Mouse (Mus musculus) limb, embryonic 13.5 days (tissue): ENCODE measurements around the gene Sh3yl1. TPM values are rescaled to one million over a fixed set of nuclear protein-coding genes. Genes with fewer than 3 reads are reported as not detected.

ENCODE experiments used
- ATAC-seq: fragments of 200-750 bp; cut with Nextera tagmentation; 2 replicates; pipeline ENCODE4 v1.8.0; 2017; ENCODE audit warnings: low read depth, moderate number of reproducible peaks, moderate TSS enrichment; ENCODE audit not compliant: low FRiP score
- H3K27ac ChIP-seq: fragments of 300-500 bp; sonication (generic); 2 replicates; pipeline ENCODE4 v1.5.1; 2015; ENCODE audit warnings: inconsistent platforms, mild to moderate bottlenecking, moderate library complexity
- H3K27me3 ChIP-seq: fragments of 300-500 bp; sonication (generic); 2 replicates; pipeline ENCODE4 v1.6.1; 2015; ENCODE audit warnings: mild to moderate bottlenecking, inconsistent platforms
- H3K36me3 ChIP-seq: fragments of 300-500 bp; sonication (generic); 2 replicates; pipeline ENCODE4 v1.6.1; 2015; ENCODE audit warnings: inconsistent platforms, mild to moderate bottlenecking, moderate library complexity
- H3K4me1 ChIP-seq: fragments of 300-500 bp; sonication (generic); 2 replicates; pipeline ENCODE4 v1.6.1; 2015; ENCODE audit warnings: inconsistent platforms
- H3K4me2 ChIP-seq: fragments of 300-500 bp; sonication (generic); replicated peaks from 2 replicates; pipeline ENCODE4 v1.6.1; 2015; ENCODE audit warnings: inconsistent platforms, mild to moderate bottlenecking, moderate library complexity
- H3K4me3 ChIP-seq: fragments of 300-500 bp; sonication (generic); 2 replicates; pipeline ENCODE4 v1.5.1; 2015; ENCODE audit warnings: moderate library complexity, mild to moderate bottlenecking, inconsistent platforms
- H3K9ac ChIP-seq: fragments of 300-500 bp; sonication (generic); 2 replicates; pipeline ENCODE4 v1.6.1; 2015; ENCODE audit warnings: mild to moderate bottlenecking, inconsistent platforms
- H3K9me3 ChIP-seq: fragments of 300-500 bp; sonication (generic); 2 replicates; pipeline ENCODE4 v1.6.1; 2016; ENCODE audit warnings: inconsistent platforms
- WGBS: fragments of 180-500 bp; shearing (Covaris S2); methylation state at CpG from one replicate; pipeline ENCODE4 v1.1.7; 2015; 5-methylcytosine and 5-hydroxymethylcytosine counted together
- polyA plus RNA-seq: library from polyadenylated mRNA; unstranded; fragments of >200 nt; fragmentation: Nextera tagmentation; extraction: Ambion mirVana; gene quantifications from 2 replicates; pipeline ENCODE4 v1.2.1, GENCODE M21; 2015

Gene Sh3yl1
- polyA plus RNA-seq, result 14.5 TPM in 2 replicates

DNA sequence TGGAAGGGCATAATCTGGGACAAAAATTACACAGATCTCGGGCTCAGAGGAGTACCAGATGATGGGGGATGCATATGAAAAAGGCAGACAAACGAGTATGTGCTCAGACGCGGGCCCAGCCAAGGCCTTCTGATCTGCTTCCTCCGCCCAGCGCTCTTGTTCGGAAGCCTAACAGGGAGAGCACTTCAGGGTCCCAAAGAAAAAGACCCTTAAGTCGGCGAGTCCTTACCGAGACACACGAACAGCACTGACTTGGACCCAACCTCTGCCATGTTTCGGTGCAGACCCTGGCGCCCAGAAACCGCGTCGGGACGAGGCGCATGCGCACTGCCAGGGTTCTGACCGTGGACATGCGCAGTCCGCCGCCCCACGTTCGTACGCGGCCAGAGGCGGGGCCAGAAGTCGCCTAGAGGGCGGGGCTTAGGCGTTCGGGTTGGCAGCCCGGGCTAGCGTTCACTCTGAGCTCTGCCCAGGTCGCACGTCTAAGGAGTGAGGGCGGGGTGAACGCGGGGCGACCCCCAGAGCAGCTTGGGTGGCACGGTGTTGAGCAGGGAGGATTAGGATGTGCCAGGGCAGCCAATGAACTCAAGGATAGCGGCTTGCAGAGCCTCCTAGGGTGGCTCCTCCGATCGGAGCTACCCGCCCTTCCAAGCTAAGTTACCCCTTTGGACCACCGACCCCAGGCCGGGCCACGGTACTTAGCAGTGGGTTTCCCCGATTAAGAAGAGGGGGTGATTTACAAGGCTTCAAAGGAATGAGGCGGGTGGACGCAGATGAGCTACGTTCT lies at the start of gene Sh3yl1, which contains the start of gene Acp1:
TSS of gene Sh3yl1 (plus strand) at position 408 of the 787 bp plus-strand sequence.
TSS of gene Acp1 (minus strand) at position 329 of the 787 bp plus-strand sequence.
- H3K27me3 ChIP-seq, result no peaks in the 10 kb centered on the region
- H3K9me3 ChIP-seq, result no peaks in the 10 kb centered on the region
- under 1% methylated on average over 52 of the region's 52 CpGs for WGBS
- peak within 1 kb of the TSS; percentile 69 for H3K4me3 ChIP-seq
- peak within 1 kb of the TSS; percentile 85 for H3K9ac ChIP-seq
- peak; percentile 98 for ATAC-seq
- peaks cover 7% of the 10 kb centered on the region; the same call in 1 of the 2 replicates for H3K36me3 ChIP-seq
- peaks cover 22% of the 10 kb centered on the region for H3K4me1 ChIP-seq
- H3K27ac ChIP-seq, result peak within 1 kb of the TSS; percentile 11; the same call in 1 of the 2 replicates
- H3K4me2 ChIP-seq, result peak within 1 kb of the TSS; percentile 93

DNA sequence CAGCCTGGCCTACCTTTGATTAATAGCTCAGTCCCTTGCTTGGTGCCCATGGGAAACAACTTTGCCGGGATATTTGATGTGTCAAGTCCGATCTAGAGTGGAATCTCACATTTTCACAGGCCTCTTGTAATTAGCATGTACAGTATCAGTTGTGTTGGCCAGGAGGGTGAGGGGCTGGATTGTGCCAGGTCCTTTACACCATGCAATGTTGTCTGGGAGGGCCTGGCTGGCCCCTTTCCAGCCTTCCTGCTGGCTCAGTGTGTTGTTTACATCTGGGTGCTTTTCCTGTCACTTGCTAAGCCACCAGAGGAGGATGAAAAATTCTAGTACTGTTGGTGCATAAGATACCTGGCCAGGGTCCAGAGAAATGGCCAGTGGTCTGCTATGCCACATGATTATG lies 47.1 kb upstream of the Sh3yl1 start:
- H3K9ac ChIP-seq, result no peak overlapping the region
- no peaks in the 10 kb centered on the region for H3K27me3 ChIP-seq
- no peak for ATAC-seq
- H3K9me3 ChIP-seq, result no peaks in the 10 kb centered on the region
- H3K27ac ChIP-seq, result no peak overlapping the region
- no peak overlapping the region for H3K4me2 ChIP-seq
- no peaks in the 10 kb centered on the region for H3K36me3 ChIP-seq
- 79% methylated on average over 2 of the region's 2 CpGs for WGBS
- no peak overlapping the region for H3K4me3 ChIP-seq
- H3K4me1 ChIP-seq, result no peaks in the 10 kb centered on the region

DNA sequence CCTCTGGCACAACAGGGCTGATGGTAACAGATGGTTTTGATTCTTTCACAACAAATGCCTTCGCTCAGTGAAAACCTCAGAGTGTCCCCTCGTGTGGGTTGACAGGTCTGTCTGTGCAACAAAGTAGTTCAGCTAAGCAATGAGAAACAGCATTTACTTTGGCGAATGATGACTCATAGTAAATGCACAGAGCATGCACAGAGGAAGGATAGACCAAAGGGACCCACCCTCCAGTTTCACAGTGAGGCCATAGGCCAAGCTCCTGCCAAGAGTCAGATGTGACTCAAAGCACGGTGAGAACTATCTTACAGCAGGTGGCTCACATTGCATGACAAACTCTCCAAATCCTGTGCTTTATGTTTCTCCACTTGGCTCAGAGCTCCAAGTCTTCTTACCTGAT lies 45.7 kb upstream of the Sh3yl1 start:
- no peak for ATAC-seq
- 56% methylated on average over 4 of the region's 4 CpGs for WGBS
- Histone ChIP-seq H3K9ac (no peak overlapping the region), H3K4me1 (no peaks in the 10 kb centered on the region), H3K9me3 (no peaks in the 10 kb centered on the region), H3K36me3 (no peaks in the 10 kb centered on the region), H3K27ac (no peak overlapping the region), H3K4me3 (no peak overlapping the region), H3K4me2 (no peak overlapping the region), H3K27me3 (no peaks in the 10 kb centered on the region)

DNA sequence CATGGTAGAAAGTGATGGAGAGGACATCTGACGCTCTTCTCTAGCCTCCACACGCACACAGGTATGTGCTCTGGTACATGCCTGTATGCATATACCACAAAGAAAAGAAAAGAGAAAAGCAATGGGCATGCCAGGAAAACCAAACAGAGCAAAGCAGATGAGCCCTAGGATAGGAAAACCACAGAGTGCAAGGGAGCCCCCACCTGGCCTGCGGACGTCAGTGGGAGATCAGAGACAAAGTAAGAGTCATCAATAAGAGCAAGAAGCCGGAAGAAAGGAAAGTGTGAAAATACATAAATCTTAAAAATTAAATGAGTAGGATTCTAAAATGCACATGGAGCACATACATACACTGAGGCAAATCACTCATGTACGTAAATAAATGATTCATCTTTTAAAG lies 32.0 kb upstream of the Sh3yl1 start:
- H3K9me3 ChIP-seq, result no peaks in the 10 kb centered on the region
- H3K4me1 ChIP-seq, result peaks cover 10% of the 10 kb centered on the region
- no peak overlapping the region for H3K4me3 ChIP-seq
- no peak overlapping the region for H3K27ac ChIP-seq
- no peak overlapping the region for H3K9ac ChIP-seq
- peaks cover 34% of the 10 kb centered on the region for H3K27me3 ChIP-seq
- no peak overlapping the region for H3K4me2 ChIP-seq
- 74% methylated on average over 6 of the region's 6 CpGs for WGBS
- no peaks in the 10 kb centered on the region for H3K36me3 ChIP-seq
- no peak for ATAC-seq

DNA sequence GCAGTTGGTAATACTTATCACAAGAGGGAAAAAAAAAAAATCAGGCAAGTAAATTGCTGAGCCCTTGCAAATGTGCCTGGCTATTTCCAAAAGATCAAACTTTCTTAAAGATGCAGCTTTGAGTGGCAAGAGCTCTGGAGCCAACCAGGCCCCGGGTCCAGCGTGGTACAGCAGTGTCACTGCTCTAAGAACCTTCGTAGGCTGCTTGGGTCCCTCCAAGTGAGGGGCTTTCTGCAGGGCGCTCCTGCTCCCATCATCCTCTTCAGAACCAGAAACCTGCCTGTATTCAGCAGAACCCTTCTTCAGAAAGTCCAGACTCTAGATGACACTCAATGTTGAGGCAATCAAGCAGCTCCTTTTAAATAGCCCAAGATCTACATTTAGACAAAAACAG lies 27.9 kb upstream of the Sh3yl1 start:
- Histone ChIP-seq H3K9me3 (no peaks in the 10 kb centered on the region), H3K36me3 (no peaks in the 10 kb centered on the region), H3K4me2 (peak overlapping the region; percentile 99), H3K4me1 (peaks cover 14% of the 10 kb centered on the region), H3K9ac (peak overlapping the region; percentile 66; the same call in 1 of the 2 replicates), H3K27ac (no peak overlapping the region), H3K27me3 (peaks cover 67% of the 10 kb centered on the region), H3K4me3 (peak overlapping the region; percentile 56)
- no peak for ATAC-seq
- WGBS, result 23% methylated on average over 4 of the region's 4 CpGs

DNA sequence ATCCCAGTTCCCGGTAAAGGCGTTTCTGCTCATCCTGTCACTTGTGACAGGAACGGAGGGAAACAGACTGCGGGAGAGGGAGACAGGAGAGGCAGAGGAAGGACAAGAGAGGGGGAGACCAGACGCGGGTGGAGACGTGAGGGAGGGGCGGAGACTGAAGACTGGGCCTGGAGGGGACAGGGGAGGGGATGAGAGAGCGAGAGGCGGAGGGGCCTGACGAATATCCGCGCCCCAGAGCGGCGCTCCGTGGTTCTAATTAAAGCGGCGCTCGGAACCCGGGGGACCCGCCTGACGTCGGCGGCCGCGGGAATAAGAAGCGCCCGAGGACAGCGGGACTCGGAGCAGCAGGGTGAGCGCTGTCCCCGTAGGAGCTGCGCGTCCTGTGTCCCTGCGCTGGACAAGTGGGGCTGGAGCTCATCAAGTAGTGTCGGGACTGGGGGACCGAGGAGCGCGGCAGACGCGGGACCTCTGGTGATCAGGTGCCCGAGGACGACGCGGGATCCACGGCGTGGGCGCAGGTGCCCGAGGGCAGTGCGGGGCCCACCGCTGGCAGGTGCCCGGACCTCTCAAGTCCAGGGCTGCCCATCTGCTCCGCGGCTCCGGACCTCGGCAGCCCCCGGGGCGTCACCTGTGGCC lies 27.4 kb upstream of the Sh3yl1 start, which contains the start of gene Alkal2:
TSS of gene Alkal2 (plus strand) at position 337 of the 636 bp plus-strand sequence.
- 0% methylated on average over 56 of the region's 58 CpGs for WGBS
- H3K9me3 ChIP-seq, result no peaks in the 10 kb centered on the region
- peaks cover 67% of the 10 kb centered on the region for H3K27me3 ChIP-seq
- H3K4me1 ChIP-seq, result peaks cover 14% of the 10 kb centered on the region
- H3K9ac ChIP-seq, result peak within 1 kb of the TSS; percentile 66
- no peaks in the 10 kb centered on the region for H3K36me3 ChIP-seq
- peak within 1 kb of the TSS; percentile 56 for H3K4me3 ChIP-seq
- H3K27ac ChIP-seq, result no peak within 1 kb of the TSS
- H3K4me2 ChIP-seq, result peak within 1 kb of the TSS; percentile 99
- peak; percentile 40; the same call in 1 of the 2 replicates for ATAC-seq

DNA sequence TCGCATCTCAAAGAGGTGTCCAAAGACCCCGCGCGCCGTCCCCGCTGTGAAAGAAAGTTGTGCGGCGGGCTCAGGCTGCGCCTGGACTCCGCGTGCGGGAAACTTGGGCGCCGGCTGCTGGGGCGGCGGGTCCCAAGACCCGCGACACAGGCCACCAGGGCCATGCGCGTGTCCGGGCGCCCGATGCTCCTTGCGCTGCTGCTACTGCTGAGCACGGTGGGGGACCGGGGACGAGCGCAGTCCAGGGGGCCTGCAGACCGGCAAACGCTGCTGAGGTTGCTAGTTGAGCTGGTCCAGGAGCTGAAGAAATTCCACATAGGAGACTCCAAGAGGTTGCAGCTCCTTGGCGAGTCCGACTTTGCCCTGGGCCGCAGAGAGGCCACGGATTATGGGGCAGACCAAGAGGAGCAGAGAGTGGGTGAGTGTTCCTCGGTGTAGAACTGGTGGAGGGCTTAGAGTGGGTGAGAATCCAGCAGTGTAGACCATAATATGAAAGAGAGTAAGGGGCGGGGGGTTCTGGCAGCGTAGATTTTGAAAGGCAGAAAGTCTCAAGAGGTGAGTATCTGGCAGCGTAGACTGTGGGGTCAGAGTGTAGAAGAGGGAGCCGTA lies 26.7 kb upstream of the Sh3yl1 start:
- peak; percentile 44; the same call in 1 of the 2 replicates for ATAC-seq
- H3K4me2 ChIP-seq, result peak overlapping the region; percentile 99
- WGBS, result 10% methylated on average over 39 of the region's 39 CpGs
- peak overlapping the region; percentile 66 for H3K9ac ChIP-seq
- no peak overlapping the region for H3K27ac ChIP-seq
- H3K9me3 ChIP-seq, result no peaks in the 10 kb centered on the region
- peaks cover 14% of the 10 kb centered on the region for H3K4me1 ChIP-seq
- no peaks in the 10 kb centered on the region for H3K36me3 ChIP-seq
- H3K4me3 ChIP-seq, result peak overlapping the region; percentile 56
- peaks cover 61% of the 10 kb centered on the region for H3K27me3 ChIP-seq

DNA sequence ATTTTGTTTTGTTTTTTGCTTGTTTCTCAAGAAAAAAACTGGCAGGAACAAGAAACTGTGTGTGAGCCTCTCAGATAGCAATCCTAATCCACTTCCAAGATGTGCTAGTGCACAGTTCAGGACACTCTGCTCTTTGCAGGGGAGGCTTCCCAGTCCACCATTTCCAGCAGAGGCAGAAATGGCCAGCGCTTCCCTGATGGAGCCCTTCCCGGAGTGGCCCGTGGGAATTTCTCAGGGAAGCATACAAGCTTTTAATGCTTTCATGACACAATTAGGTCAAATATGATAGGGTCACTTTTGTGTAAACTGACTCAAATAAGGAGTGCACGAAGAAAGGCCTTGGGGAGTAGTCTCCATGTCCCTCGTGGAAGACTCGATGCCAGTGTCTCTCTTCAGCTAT lies 25.6 kb upstream of the Sh3yl1 start:
- Histone ChIP-seq H3K27me3 (peaks cover 57% of the 10 kb centered on the region), H3K9ac (no peak overlapping the region), H3K4me2 (no peak overlapping the region), H3K4me3 (no peak overlapping the region), H3K4me1 (peaks cover 14% of the 10 kb centered on the region), H3K36me3 (no peaks in the 10 kb centered on the region), H3K27ac (no peak overlapping the region), H3K9me3 (no peaks in the 10 kb centered on the region)
- WGBS, result 80% methylated on average over 6 of the region's 6 CpGs
- no peak for ATAC-seq

DNA sequence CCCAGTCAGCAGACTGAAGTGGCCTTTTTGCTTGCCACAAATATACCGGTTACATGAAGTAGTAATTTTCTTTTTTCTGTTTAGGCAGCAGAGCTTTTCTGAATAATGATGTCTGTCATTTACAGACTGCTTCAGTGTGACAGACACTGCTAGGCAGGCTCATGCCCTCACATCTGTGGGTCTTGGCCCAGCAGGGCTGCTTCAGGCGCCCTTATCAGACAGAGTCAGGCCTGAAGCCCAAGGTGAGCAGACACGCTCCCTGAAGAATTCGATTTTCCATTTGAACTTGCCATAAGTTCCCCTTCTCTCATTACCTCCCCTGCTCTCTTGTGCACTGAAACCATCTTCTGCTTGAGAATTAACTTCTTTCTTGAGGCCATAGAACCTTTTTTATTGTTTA lies 23.5 kb upstream of the Sh3yl1 start:
- Histone ChIP-seq H3K4me1 (peaks cover 14% of the 10 kb centered on the region), H3K9ac (no peak overlapping the region), H3K27me3 (peaks cover 47% of the 10 kb centered on the region), H3K27ac (no peak overlapping the region), H3K4me3 (no peak overlapping the region), H3K36me3 (no peaks in the 10 kb centered on the region), H3K4me2 (no peak overlapping the region), H3K9me3 (no peaks in the 10 kb centered on the region)
- no peak for ATAC-seq
- WGBS, result 91% methylated on average over 4 of the region's 4 CpGs

DNA sequence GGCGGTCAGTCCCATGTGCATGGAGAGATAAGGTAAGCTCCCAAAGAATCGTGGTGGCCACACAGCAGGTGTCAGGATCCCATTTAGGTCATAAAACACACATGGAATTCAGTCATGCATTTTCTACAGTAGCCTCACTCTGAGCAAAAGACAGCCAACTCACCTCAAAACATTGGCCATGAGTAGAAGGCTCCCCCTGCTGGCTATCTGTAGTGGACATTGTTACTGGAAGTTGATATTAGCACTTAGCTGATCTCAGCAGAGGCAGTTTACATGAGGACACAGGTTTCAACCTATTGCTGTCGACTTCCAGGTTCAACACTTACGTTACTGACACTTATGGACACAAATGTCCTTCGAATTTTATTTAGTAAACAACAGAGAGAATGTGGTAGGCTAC lies 21.4 kb upstream of the Sh3yl1 start:
- Histone ChIP-seq H3K9ac (no peak overlapping the region), H3K4me2 (no peak overlapping the region), H3K36me3 (peaks cover 10% of the 10 kb centered on the region), H3K4me1 (no peaks in the 10 kb centered on the region), H3K27ac (no peak overlapping the region), H3K4me3 (no peak overlapping the region), H3K27me3 (peaks cover 26% of the 10 kb centered on the region), H3K9me3 (no peaks in the 10 kb centered on the region)
- ATAC-seq, result peak; percentile 57
- WGBS, result 34% methylated on average over 5 of the region's 5 CpGs

DNA sequence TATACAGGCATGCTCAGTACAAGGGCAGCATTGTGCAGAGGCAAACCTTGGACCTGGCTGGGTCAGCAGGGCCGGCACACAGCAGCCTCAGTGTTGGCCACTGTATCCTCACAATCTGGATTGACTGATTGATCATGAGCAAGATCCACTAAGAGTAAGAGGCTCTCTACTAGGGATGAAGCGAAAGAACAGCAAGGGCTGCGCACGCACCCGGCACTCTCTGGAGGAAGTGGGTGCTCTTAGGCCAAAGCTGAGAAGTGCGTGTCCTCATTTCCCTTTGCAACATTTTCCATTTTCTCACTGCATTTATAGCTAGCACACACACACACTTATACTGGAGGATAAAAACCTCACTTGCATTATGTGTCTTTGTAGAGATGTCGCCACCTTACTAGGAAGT lies 20.0 kb upstream of the Sh3yl1 start:
- no peak overlapping the region for H3K4me2 ChIP-seq
- WGBS, result 83% methylated on average over 7 of the region's 7 CpGs
- H3K9me3 ChIP-seq, result no peaks in the 10 kb centered on the region
- peaks cover 13% of the 10 kb centered on the region for H3K27me3 ChIP-seq
- peaks cover 16% of the 10 kb centered on the region for H3K36me3 ChIP-seq
- no peak overlapping the region for H3K4me3 ChIP-seq
- H3K27ac ChIP-seq, result no peak overlapping the region
- no peak overlapping the region for H3K9ac ChIP-seq
- ATAC-seq, result no peak
- H3K4me1 ChIP-seq, result no peaks in the 10 kb centered on the region

DNA sequence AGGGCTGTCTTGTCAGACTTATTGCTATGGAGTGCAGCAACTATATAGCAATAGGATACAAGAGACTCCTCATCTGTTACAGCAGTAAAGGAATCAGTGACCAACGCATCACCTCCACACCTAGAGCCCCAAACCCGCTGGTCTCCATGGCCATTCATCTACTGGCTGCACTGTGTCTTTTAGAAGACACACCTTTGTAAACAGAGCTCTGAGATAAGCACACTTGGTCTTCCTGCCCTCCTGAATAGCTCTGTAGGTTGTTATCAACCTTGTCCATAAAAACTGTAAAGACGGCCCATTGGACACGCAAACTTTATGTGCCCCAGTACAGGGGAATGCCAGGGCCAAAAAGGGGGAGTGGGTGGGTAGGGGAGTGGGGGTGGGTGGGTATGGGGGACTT lies 14.4 kb upstream of the Sh3yl1 start:
- peaks cover 33% of the 10 kb centered on the region for H3K36me3 ChIP-seq
- WGBS, result 89% methylated on average over 4 of the region's 4 CpGs
- H3K9ac ChIP-seq, result no peak overlapping the region
- H3K4me1 ChIP-seq, result no peaks in the 10 kb centered on the region
- no peaks in the 10 kb centered on the region for H3K9me3 ChIP-seq
- no peak for ATAC-seq
- no peak overlapping the region for H3K27ac ChIP-seq
- no peak overlapping the region for H3K4me3 ChIP-seq
- no peak overlapping the region for H3K4me2 ChIP-seq
- no peaks in the 10 kb centered on the region for H3K27me3 ChIP-seq
